Mouse (Mus musculus): Measurements from ENCODE around the gene Tbxa2r.
A peak's percentile ranks its signal among the peaks of the same experiment; 100 is the strongest.

DNA sequence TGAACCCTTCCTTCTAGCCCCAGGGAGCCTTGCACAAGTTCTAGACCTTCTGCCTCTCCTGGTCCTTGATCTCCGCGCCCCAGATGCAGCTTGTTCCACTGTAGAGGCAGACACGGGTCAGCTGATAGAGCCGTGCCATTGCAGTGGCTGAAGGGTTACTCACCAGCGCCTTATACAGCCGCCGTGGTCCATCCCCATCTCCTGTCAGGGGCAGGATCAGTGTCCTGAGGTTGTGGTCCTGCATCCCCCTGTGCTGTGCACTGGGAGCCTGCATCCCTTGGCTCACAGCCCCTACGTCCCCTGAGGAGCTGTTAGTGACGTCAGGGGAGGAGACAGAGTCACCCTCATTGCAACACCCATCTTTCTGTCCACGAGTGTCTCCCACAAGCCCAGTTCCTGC is 25.3 kb upstream of the Tbxa2r start:
- 0 out of 2 replicates have a peak, but pooled peaks have one; percentile 31 for TF ChIP-seq CTCF (IDR thresholded peaks at IDR 0.05; ENCODE audit: borderline replicate concordance, control insufficient read depth, extremely low read depth, insufficient read depth, low read length, poor library complexity)
- TF ChIP-seq POLR2A (IDR thresholded peaks at IDR 0.05; ENCODE audit: control insufficient read depth, extremely low read depth, insufficient read depth, low read length, poor library complexity) = no peak

Measured in thymus, adult 2 months (tissue).